Mouse (Mus musculus) neural tube, embryonic 11.5 days (tissue): Measurements from ENCODE around the gene Fga. TPM values are rescaled to one million over a fixed set of nuclear protein-coding genes. Genes with fewer than 3 reads are reported as not detected.

Experiments used
- polyA plus RNA-seq: library from polyadenylated mRNA; unstranded; fragments of >200 nt; fragmentation: Nextera tagmentation; extraction: Ambion mirVana; gene quantifications from 2 replicates; pipeline ENCODE4 v1.2.1, GENCODE M21; 2014

The Fga gene
- polyA plus RNA-seq, 1 experiment from 2014 or later, result not detected

Other genes starting within 250 kb of the Fga start
- gene Rbm46, start 149.6 kb upstream of the Fga start, polyA plus RNA-seq, result 2.1 and 2.3 TPM in 2 replicates
- gene Lrat, start 122.1 kb upstream of the Fga start, polyA plus RNA-seq, result 0.04 and 0.07 TPM in 2 replicates
- 0.17 and 0.23 TPM in 2 replicates for gene Fgg, start 18.4 kb upstream of the Fga start, polyA plus RNA-seq
- gene Fgb, start 23.8 kb downstream of the Fga start, polyA plus RNA-seq, result 0.08 and 0.16 TPM in 2 replicates
- gene Plrg1, start 29.4 kb downstream of the Fga start, polyA plus RNA-seq, result 141 and 149 TPM in 2 replicates
- gene Dchs2, start 101.9 kb downstream of the Fga start, polyA plus RNA-seq, result 1.1 and 1.2 TPM in 2 replicates